Mouse (Mus musculus) regulatory T cell (primary cell): ENCODE results near the gene Barhl2.

Experiments
- in situ Hi-C: fragments of 300-600 bp; cut with MboI, MseI; formaldehyde crosslinking; loops from one replicate; pipeline ENCODE4 v1.15.1; 2025; ENCODE audit warnings: high pct_unique_total_duplicates

Barhl2 gene

DNA sequence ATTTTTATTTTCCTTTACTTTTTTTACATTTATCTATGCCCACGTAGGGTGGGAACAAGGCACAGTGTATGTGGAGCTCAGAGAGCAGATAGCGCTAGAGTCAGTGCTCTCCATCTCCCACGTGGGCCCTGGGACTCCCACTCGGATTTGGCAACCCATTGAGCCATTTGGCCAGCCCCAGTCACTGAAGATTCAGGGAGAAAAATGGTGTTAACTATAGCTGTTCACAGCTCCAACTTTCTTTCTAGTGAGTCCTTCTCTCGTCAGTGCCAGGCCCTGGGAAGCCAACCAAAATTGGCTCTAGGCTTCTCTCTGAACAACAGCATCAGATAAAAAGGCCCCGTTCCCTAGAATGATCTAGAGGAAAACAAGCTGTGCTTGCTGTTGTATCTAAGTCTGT lies 42.2 kb downstream of the Barhl2 start:
- in situ Hi-C loops: no loop called here

DNA sequence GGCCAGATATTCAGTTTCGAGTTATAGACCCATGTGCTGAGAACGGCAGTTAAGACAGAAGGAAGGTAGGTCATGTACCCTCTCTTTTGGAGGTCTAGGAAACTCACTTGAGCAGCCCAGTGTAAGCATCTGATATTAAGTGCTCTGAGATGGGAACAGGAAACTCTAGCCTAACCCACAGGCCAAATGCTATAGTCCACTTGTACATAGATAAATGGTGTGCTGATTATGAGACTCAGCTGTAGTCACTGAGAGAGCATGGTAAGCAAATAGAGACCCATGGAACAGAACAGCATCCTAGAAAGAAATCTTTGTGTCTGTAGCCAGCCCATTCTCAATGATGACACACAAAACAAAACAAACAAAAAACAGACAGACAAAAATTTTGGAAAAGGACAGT lies 55.2 kb downstream of the Barhl2 start:
- in situ Hi-C loops: no loop called here
